Mouse (Mus musculus) ES-E14 (cell line): ENCODE measurements around the gene Trp53bp1. TPM values are rescaled to one million over a fixed set of nuclear protein-coding genes. Genes with fewer than 3 reads are reported as not detected.

Experiments
- DNase-seq: peaks from one replicate; pipeline ENCODE4 v3.0.0-alpha.2; 2013; ENCODE audit warnings: low read depth, low spot score
- H3K27ac ChIP-seq: 2 replicates; pipeline ENCODE4 v1.5.1; 2012; ENCODE audit warnings: low read depth, mild to moderate bottlenecking, low read length, moderate library complexity, mixed read lengths; ENCODE audit not compliant: poor library complexity, insufficient read depth, severe bottlenecking
- H3K36me3 ChIP-seq: 2 replicates; pipeline ENCODE4 v1.6.1; 2012; ENCODE audit warnings: mild to moderate bottlenecking, low read length, moderate library complexity, mixed read lengths; ENCODE audit not compliant: control insufficient read depth, poor library complexity, insufficient read depth, severe bottlenecking
- H3K4me1 ChIP-seq, 2 experiments: fragments of 150-350 bp in 1 of 2; sonication (generic) in 1 of 2; 2 replicates each; pipeline ENCODE4 v1.6.1; 2012; ENCODE audit warnings: low read length in 2 of 2, mild to moderate bottlenecking in 1 of 2, mixed read lengths in 1 of 2; ENCODE audit not compliant: control insufficient read depth in 2 of 2, insufficient read depth in 2 of 2, poor library complexity in 1 of 2
- H3K4me3 ChIP-seq, 2 experiments: fragments of 150-350 bp in 1 of 2; sonication (generic) in 1 of 2; 2 replicates each; pipeline ENCODE4 v1.5.1; 2012; ENCODE audit warnings: low read length in 2 of 2, low read depth in 1 of 2, mild to moderate bottlenecking in 1 of 2, mixed read lengths in 1 of 2; ENCODE audit not compliant: insufficient read depth in 1 of 2, poor library complexity in 1 of 2, severe bottlenecking in 1 of 2
- H3K9ac ChIP-seq: 2 replicates; pipeline ENCODE4 v1.6.1; 2012; ENCODE audit warnings: low read depth, mild to moderate bottlenecking, low read length, mixed read lengths; ENCODE audit not compliant: poor library complexity, insufficient read depth, severe bottlenecking
- H3K9me3 ChIP-seq: fragments of 150-350 bp; sonication (generic); 2 replicates; pipeline ENCODE4 v1.6.1; 2012; ENCODE audit warnings: low read depth, mild to moderate bottlenecking, low read length; ENCODE audit not compliant: control insufficient read depth, insufficient read depth
- CHD2 ChIP-seq: IDR thresholded peaks from 2 replicates; pipeline ENCODE4 v1.6.1; 2014; ENCODE audit warnings: mild to moderate bottlenecking, low read depth, low read length, inconsistent platforms
- HCFC1 ChIP-seq: IDR thresholded peaks from 2 replicates; pipeline ENCODE4 v1.6.1; 2012; ENCODE audit warnings: low read length, inconsistent platforms, borderline replicate concordance; ENCODE audit not compliant: insufficient read depth
- MAFK ChIP-seq: IDR thresholded peaks from 2 replicates; pipeline ENCODE4 v1.6.1; 2014; ENCODE audit warnings: mild to moderate bottlenecking, low read depth, low read length, inconsistent platforms; ENCODE audit not compliant: insufficient read depth
- ZC3H11A ChIP-seq: IDR thresholded peaks from 2 replicates; pipeline ENCODE4 v1.6.1; 2012; ENCODE audit warnings: low read depth, mild to moderate bottlenecking, inconsistent platforms, low read length, borderline replicate concordance
- ZNF384 ChIP-seq: IDR thresholded peaks from 2 replicates; pipeline ENCODE4 v1.6.1; 2012; ENCODE audit warnings: low read depth, low read length, inconsistent platforms
- in situ Hi-C, 2 experiments: fragments of 600-800 bp; cut with MboI; formaldehyde crosslinking; loops; one replicate each; pipeline ENCODE4 v1.15.1; 2025; ENCODE audit warnings: low sequenced_read_pairs in 2 of 2, inconsistent platforms in 1 of 2; ENCODE audit not compliant: unreplicated experiment in 2 of 2
- total RNA-seq: library from RNA; depleted of rRNA; stranded (reverse); fragments of 300-350 nt; gene quantifications from 2 replicates; pipeline ENCODE4 v1.2.3, GENCODE M21; 2012

The Trp53bp1 gene
- total RNA-seq, 1 experiment, result 47.6 TPM

- TF ChIP-seq ZC3H11A (no peak), HCFC1 (no peak), ZNF384 (no peak), CHD2 (no peak), MAFK (no peak)
- H3K27ac ChIP-seq, result peak overlapping the region; percentile 83
- peak overlapping the region; percentile 78 to 99 for H3K4me3 ChIP-seq
- peaks cover 11% of the 10 kb centered on the region for H3K36me3 ChIP-seq
- H3K9me3 ChIP-seq, result no peaks in the 10 kb centered on the region
- H3K4me1 ChIP-seq, result peaks cover 1 to 3% of the 10 kb centered on the region in 2 experiments; a peak in 1 of 4 replicates
- DNase-seq, result peak; percentile 52
- H3K9ac ChIP-seq, result peak overlapping the region; percentile 75
- in situ Hi-C loops, result no loop called here
These were observed 529 bp downstream of the Trp53bp1 start for GRCm38 (mm10) chr2:121270521-121271235.

GRCm38 (mm10) chr2:121268446-121268845 lies 2.8 kb downstream of the Trp53bp1 start:
- Histone ChIP-seq H3K9me3 (no peaks in the 10 kb centered on the region), H3K4me3 (no peak overlapping the region), H3K27ac (no peak overlapping the region), H3K9ac (no peak overlapping the region), H3K36me3 (peaks cover 13% of the 10 kb centered on the region), H3K4me1 (peaks cover 1 to 3% of the 10 kb centered on the region in 2 experiments; a peak in 1 of 4 replicates)
- in situ Hi-C loops, result no loop called here
- TF ChIP-seq HCFC1 (no peak), ZC3H11A (no peak)
- no peak for DNase-seq

GRCm38 (mm10) chr2:121249758-121250157 lies 21.4 kb downstream of the Trp53bp1 start:
- DNase-seq, result no peak
- no peaks in the 10 kb centered on the region for H3K9me3 ChIP-seq
- peaks cover 26% of the 10 kb centered on the region for H3K36me3 ChIP-seq
- no peak overlapping the region for H3K4me3 ChIP-seq
- no peak for TF ChIP-seq ZNF384
- no peak for TF ChIP-seq CHD2
- no peak for TF ChIP-seq MAFK
- TF ChIP-seq HCFC1, result no peak
- no peak for TF ChIP-seq ZC3H11A
- H3K27ac ChIP-seq, result no peak overlapping the region
- in situ Hi-C loops, result no loop called here
- no peak overlapping the region for H3K9ac ChIP-seq
- H3K4me1 ChIP-seq, result no peaks in the 10 kb centered on the region

GRCm38 (mm10) chr2:121244099-121244498 lies 27.1 kb downstream of the Trp53bp1 start:
- Histone ChIP-seq H3K4me3 (no peak overlapping the region), H3K4me1 (no peaks in the 10 kb centered on the region), H3K36me3 (peaks cover 10% of the 10 kb centered on the region), H3K9ac (no peak overlapping the region), H3K27ac (no peak overlapping the region), H3K9me3 (no peaks in the 10 kb centered on the region)
- in situ Hi-C loops, result no loop called here
- TF ChIP-seq HCFC1, result no peak
- no peak for TF ChIP-seq MAFK
- no peak for TF ChIP-seq CHD2
- TF ChIP-seq ZNF384, result no peak
- TF ChIP-seq ZC3H11A, result no peak
- no peak for DNase-seq

GRCm38 (mm10) chr2:121239426-121239825 lies 31.8 kb downstream of the Trp53bp1 start:
- Histone ChIP-seq H3K9me3 (no peaks in the 10 kb centered on the region), H3K9ac (no peak overlapping the region), H3K4me3 (no peak overlapping the region), H3K4me1 (no peaks in the 10 kb centered on the region), H3K36me3 (peaks cover 12% of the 10 kb centered on the region), H3K27ac (no peak overlapping the region)
- in situ Hi-C loops, result no loop called here
- DNase-seq, result no peak
- TF ChIP-seq HCFC1, result no peak
- TF ChIP-seq ZNF384, result no peak
- TF ChIP-seq CHD2, result no peak
- TF ChIP-seq MAFK, result no peak
- TF ChIP-seq ZC3H11A, result no peak
